Mouse (Mus musculus) telencephalon, adult 2 months (tissue): ENCODE data around the gene Calcr.
A peak's percentile ranks its signal among the peaks of the same experiment; 100 is the strongest.
"Not testable (repeated sequence)": the region's sequence is repeated elsewhere in the genome, so short reads cannot be mapped to it uniquely, and the experiment has no call there.

ENCODE experiments used
- DNase-seq: peaks from one replicate; pipeline ENCODE4 v3.0.0-alpha.2; 2011; ENCODE audit warnings: low read depth, low spot score

The Calcr gene

GRCm38 (mm10) chr6:3764230-3764764 is at the start of gene Calcr:
Gene Calcr, minus strand, starts transcription at chr6:3764714.
- DNase-seq: no peak

DNA sequence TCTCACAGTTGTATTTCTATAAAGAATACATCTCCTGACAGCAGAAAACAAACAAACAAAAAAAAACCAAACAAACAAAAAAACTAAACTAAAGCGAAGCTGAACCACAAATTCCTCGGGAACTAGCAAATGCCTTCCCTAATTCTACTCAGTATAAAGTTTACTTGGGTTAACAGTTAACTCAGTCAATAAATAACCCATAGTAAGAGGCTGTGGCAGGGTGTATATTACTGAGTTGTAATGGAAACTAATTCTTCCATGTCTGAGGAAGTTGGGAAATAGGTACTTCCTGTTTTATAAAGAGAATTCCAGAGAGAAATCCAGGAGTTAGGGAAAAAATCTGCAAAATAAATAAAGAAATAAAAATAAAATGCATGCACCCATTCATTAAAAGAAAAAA is 3.0 kb upstream of the Calcr start:
- DNase-seq: no peak

DNA sequence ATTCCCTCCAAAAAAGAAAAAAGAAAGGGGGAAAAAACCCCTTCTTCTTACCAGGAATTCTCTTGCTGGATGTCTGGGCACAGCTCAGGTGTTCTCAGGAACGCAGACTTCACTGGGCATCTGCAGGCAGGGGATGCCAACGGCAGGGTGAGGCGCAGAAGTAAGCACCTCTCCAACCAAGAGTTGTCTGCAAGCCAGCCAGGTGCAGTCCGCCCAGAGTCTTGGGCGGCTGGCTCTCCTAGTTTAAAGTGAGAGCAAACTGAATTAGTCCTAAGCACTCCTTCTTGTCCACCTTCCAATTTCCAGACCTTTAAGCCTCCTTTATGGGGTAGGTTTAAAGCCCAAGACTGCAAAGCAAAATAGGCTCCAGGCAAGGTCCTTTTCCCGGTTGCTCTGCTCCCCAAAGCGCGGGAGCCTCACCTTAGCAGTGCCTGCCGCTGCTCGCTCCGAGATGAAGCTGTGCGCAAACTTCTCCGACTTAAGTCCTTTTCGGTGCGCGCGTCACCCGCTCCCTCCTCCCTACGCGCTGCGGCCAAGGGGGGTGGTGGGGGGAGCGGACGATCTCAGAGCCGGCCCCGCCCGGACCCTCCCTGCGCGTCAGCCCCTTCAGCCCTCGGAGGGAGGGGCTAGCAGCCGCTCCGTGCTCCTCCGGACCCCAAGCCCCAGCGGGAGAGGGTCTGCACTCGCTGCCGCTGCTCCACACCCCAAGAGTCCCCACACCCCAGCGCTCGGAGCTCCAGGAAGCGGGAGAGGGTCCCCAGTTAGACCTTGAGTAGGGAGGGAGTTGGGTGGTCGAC is 1.1 kb downstream of the Calcr start:
- peak; percentile 4 for DNase-seq

- peak; percentile 3 for DNase-seq
These were observed 12.9 kb downstream of the Calcr start for GRCm38 (mm10) chr6:3751576-3751975.

GRCm38 (mm10) chr6:3749624-3750023 is 14.9 kb downstream of the Calcr start:
- no peak for DNase-seq

DNA sequence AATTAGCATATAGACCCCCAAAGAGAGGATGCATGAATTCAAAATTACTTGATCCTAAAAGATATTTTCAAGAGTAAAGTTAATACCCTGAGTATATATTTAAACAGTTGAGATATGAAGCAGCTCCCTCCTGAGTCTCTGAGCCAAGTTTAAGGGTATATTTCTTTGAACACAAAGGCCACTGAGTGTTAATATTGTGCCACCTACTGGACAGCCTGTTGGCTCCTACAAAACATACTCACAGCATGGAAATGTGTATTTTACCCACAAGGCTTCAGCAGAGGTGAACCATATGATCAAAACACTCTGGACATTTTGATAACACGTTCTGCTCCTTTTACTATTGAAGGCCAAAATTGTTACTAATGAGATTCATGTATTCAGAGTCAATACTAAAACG is 19.0 kb downstream of the Calcr start:
- DNase-seq: no peak

GRCm38 (mm10) chr6:3741996-3742713 is 22.4 kb downstream of the Calcr start:
- DNase-seq: no peak

GRCm38 (mm10) chr6:3741296-3741695 is 23.2 kb downstream of the Calcr start:
- DNase-seq: no peak

GRCm38 (mm10) chr6:3730246-3730867 is 34.2 kb downstream of the Calcr start:
- DNase-seq: no peak

- DNase-seq: no peak
These were observed 76.3 kb downstream of the Calcr start for GRCm38 (mm10) chr6:3688087-3688642.

DNA sequence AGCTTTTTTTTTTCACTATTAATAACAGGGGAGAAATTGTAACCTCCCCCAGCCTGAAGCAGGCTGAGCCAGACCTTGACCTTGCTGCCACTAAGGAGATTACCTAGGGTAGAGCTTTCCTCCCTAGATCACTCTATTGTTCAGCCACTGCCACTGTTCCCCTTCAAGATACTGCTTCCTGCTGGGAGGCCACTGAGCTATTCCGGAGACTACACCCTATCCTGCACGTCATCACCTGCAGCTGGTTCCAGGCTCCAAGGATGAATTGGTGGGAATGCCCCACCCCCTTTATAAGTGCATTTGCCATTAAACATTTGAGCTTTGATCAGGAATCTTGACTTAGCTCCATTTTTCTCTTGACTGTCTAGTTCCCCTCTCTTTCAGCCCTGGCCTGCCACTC is 86.2 kb downstream of the Calcr start:
- DNase-seq: not testable (repeated sequence)

GRCm38 (mm10) chr6:3677806-3678205 is 86.7 kb downstream of the Calcr start:
- no peak for DNase-seq

DNA sequence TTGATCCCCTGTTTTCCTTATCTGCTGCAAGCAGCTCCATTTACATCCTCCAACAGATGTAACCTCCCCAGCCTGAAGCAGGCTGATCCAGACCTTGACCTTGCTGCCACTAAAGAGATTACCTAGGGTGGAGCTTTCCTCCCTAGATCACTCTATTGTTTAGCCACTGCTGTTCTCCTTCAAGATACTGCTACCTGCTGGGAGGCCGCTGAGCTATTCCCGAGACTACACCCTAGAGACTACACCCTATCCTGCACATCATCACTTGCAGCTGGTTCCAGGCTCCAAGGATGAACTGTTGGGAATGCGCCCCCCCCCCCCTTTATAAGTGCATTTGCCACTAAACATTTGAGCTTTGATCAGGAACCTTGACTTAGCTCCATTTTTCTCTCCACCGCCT is 92.6 kb downstream of the Calcr start:
- DNase-seq: not testable (repeated sequence)

DNA sequence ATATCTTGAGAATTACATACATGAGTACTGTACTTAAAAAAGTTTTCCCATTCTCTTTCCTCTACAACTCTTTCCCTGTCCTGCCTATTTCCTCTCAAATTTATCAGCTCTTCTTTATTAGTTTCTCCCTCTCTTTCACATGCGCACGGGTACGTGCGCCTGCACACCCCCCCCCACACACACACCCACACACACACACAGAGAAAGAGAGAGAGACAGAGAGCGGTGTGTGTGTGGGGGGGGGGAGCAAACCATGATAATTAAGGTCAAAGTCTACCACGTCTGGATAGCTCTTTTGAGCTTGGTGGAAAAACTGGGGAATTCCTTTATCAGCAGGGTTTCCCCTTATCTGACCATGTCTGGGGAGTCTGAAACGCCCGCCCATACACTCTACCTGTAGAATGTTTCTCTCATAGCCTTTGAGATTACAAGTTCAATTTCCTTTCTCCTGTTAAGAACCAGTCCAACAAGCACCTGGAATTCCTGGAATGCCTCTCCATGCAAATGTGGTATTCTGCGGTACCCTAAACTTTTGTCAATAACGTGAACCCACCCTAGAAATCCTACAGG is 100.3 kb downstream of the Calcr start:
- DNase-seq: no peak

- DNase-seq: no peak
These were observed 106.1 kb downstream of the Calcr start for GRCm38 (mm10) chr6:3658405-3658804.
